Mouse (Mus musculus): ENCODE measurements around the gene Mecr.
A peak's percentile ranks its signal among the peaks of the same experiment; 100 is the strongest.

Mecr gene

GRCm38 (mm10) chr4:131897109-131897508 is 53.8 kb downstream of the Mecr start:
- no peak for DNase-seq (ENCODE audit: low read depth)

GRCm38 (mm10) chr4:131897787-131898186 is 54.5 kb downstream of the Mecr start:
- DNase-seq (ENCODE audit: low read depth) = no peak

- DNase-seq (ENCODE audit: low read depth) = no peak
Measured at GRCm38 (mm10) chr4:131898503-131899179, 55.4 kb downstream of the Mecr start.

- no peak for DNase-seq (ENCODE audit: low read depth)
Measured at GRCm38 (mm10) chr4:131899180-131899554, 55.9 kb downstream of the Mecr start.

GRCm38 (mm10) chr4:131901090-131901489 is 57.8 kb downstream of the Mecr start:
- no peak for DNase-seq (ENCODE audit: low read depth)

GRCm38 (mm10) chr4:131904478-131904877 is 61.2 kb downstream of the Mecr start:
- DNase-seq (ENCODE audit: low read depth) = peak; percentile 46

GRCm38 (mm10) chr4:131906423-131906822 is 63.2 kb downstream of the Mecr start:
- DNase-seq (ENCODE audit: low read depth) = no peak

GRCm38 (mm10) chr4:131907912-131908311 is 64.6 kb downstream of the Mecr start:
- DNase-seq (ENCODE audit: low read depth) = peak; percentile 54

- DNase-seq (ENCODE audit: low read depth) = peak; percentile 15
Measured at GRCm38 (mm10) chr4:131910237-131910994, 67.1 kb downstream of the Mecr start.

- no peak for DNase-seq (ENCODE audit: low read depth)
Measured at GRCm38 (mm10) chr4:131911521-131911920, 68.3 kb downstream of the Mecr start.

- DNase-seq (ENCODE audit: low read depth) = no peak
Measured at GRCm38 (mm10) chr4:131913526-131913925, 70.3 kb downstream of the Mecr start.

GRCm38 (mm10) chr4:131914046-131914643 is 70.9 kb downstream of the Mecr start:
- DNase-seq (ENCODE audit: low read depth) = no peak

GRCm38 (mm10) chr4:131914891-131915469 is 71.7 kb downstream of the Mecr start:
- peak; percentile 18 for DNase-seq (ENCODE audit: low read depth)

- no peak for DNase-seq (ENCODE audit: low read depth)
Measured at GRCm38 (mm10) chr4:131915821-131916328, 72.6 kb downstream of the Mecr start.

- peak; percentile 79 for DNase-seq (ENCODE audit: low read depth)
Measured at GRCm38 (mm10) chr4:131916425-131916824, 73.2 kb downstream of the Mecr start.

- peak; percentile 16 for DNase-seq (ENCODE audit: low read depth)
Measured at GRCm38 (mm10) chr4:131917010-131917555, 73.8 kb downstream of the Mecr start.

Measured in induced T-regulatory cell, adult 2 months (primary cell).